Mouse (Mus musculus) thymus, adult 2 months (tissue): ENCODE measurements at regions not wholly inside any gene's neighbourhood (a gene's known extent, or its start where the extent isn't known, plus 50 kb on each side); places are given as distances from the start of the nearest gene placed in this dataset.

Experiments used
- CTCF ChIP-seq: fragments of 200-500 bp; IDR thresholded peaks from 2 replicates; pipeline ENCODE4 v1.5.1; 2012; ENCODE audit warnings: mild to moderate bottlenecking, control low read depth, low read length, moderate library complexity, borderline replicate concordance; ENCODE audit not compliant: control insufficient read depth, poor library complexity, insufficient read depth; ENCODE audit errors: extremely low read depth
- POLR2A ChIP-seq: fragments of 200-500 bp; IDR thresholded peaks from 2 replicates; pipeline ENCODE4 v1.6.1; 2012; ENCODE audit warnings: mild to moderate bottlenecking, low read length, control low read depth, moderate library complexity; ENCODE audit not compliant: control insufficient read depth, poor library complexity, insufficient read depth; ENCODE audit errors: extremely low read depth

- TF ChIP-seq CTCF (no peak), POLR2A (no peak)
These were observed 209.5 kb upstream of the Eya4 start for GRCm38 (mm10) chr10:23559980-23560658.
